Mouse (Mus musculus): ENCODE results near the gene Urah. TPM values are rescaled to one million over a fixed set of nuclear protein-coding genes. Genes with fewer than 3 reads are reported as not detected.

The Urah gene
- not detected in 2 replicates for total RNA-seq (2017)

DNA sequence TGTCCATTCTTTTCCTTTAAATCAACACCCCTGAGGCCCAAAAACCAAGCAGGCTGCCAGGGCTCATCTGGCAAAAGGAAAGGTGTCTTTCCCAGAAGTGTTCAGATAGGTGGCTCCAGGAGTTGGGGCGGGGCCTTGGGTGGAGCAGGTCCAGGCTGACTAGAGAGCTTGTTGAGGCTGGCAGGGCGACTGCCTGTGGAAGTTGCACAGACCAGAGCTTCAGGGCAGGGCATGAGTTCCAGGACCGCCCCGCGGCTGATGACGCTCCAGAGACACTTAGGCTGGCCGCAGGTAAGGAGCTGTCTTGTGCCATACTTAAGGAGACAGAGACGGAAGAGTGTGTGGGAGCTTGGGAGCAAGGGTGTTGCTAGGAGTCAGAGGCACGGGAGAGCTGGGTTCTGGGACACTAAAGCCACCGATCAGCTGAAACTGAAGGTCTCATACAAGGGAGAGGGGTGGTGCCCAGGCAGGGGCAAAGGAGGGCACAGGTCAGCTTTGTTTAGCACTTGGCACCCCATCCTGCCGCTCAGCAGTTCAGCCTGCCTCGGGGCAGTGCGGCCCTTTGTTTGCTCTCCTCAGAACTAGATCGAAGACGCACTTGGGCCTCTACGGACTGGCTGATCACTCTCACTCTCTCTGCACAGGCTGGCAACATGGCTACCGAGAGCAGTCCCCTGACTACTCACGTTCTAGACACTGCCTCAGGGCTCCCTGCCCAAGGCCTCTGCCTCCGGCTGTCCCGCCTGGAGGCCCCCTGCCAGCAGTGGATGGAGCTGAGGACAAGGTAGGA lies at the start of gene Urah:
Gene Urah, plus strand, starts transcription at position 51 of the 790 bp plus-strand sequence.
- ATAC-seq (replicated peaks in 1 of 2; ENCODE audit: insufficient read depth in 1 of 2, low FRiP score in 2 of 2, low TSS enrichment in 1 of 2, low read depth in 1 of 2, poor library complexity in 2 of 2, severe bottlenecking in 2 of 2): no peak

GRCm38 (mm10) chr7:140787406-140788052 lies 47.3 kb upstream of the Urah start, which contains the start of gene Syce1:
Syce1 (minus strand) TSS chr7:140787852.
- ATAC-seq (replicated peaks in 1 of 2; ENCODE audit: insufficient read depth in 1 of 2, low FRiP score in 2 of 2, low TSS enrichment in 1 of 2, low read depth in 1 of 2, poor library complexity in 2 of 2, severe bottlenecking in 2 of 2): no peak

GRCm38 (mm10) chr7:140788053-140788435 lies 46.8 kb upstream of the Urah start:
- no peak for ATAC-seq (replicated peaks in 1 of 2; ENCODE audit: insufficient read depth in 1 of 2, low FRiP score in 2 of 2, low TSS enrichment in 1 of 2, low read depth in 1 of 2, poor library complexity in 2 of 2, severe bottlenecking in 2 of 2)

- no peak for ATAC-seq (replicated peaks in 1 of 2; ENCODE audit: insufficient read depth in 1 of 2, low FRiP score in 2 of 2, low TSS enrichment in 1 of 2, low read depth in 1 of 2, poor library complexity in 2 of 2, severe bottlenecking in 2 of 2)
Observed at GRCm38 (mm10) chr7:140793541-140793940, 41.3 kb upstream of the Urah start.

DNA sequence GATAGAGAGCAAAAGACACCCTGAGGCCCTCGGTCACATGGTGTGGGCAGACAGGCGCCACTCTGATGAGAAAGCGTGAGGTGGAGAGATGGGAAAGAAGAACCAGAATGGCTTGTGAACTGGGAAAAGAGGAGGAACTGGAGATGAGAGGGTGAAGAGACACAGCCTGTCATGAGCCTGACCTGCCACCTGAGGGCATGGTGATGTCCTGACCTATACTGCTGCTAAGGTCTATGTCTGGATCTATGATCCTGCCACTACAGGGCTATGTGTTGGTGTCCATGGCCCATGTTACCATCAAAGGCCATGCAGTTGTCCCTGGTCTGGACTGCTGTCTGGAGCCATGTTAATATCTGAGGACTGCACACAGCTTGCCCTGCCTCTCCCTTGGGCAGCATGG lies 37.2 kb upstream of the Urah start:
- no peak for ATAC-seq (replicated peaks in 1 of 2; ENCODE audit: insufficient read depth in 1 of 2, low FRiP score in 2 of 2, low TSS enrichment in 1 of 2, low read depth in 1 of 2, poor library complexity in 2 of 2, severe bottlenecking in 2 of 2)

DNA sequence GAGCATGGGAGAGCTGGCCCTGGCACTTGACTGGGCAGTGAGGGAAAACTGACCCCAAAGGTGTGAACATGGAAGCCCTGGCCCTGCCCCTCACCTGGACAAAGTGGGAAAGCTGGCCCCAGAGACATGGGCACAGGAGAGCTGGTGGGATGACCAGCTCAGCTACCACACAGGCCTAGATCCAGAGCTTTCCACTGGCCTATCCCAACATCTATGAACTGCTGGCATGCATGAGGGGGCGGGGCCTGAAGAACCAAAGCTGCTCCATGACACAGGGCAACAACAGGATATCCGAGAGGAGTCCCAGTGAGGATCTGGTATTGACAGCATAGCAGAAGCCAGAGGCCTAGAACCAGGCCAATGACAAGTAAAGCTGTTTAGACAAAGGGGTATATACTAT lies 36.6 kb upstream of the Urah start:
- ATAC-seq (replicated peaks in 1 of 2; ENCODE audit: insufficient read depth in 1 of 2, low FRiP score in 2 of 2, low TSS enrichment in 1 of 2, low read depth in 1 of 2, poor library complexity in 2 of 2, severe bottlenecking in 2 of 2): no peak

DNA sequence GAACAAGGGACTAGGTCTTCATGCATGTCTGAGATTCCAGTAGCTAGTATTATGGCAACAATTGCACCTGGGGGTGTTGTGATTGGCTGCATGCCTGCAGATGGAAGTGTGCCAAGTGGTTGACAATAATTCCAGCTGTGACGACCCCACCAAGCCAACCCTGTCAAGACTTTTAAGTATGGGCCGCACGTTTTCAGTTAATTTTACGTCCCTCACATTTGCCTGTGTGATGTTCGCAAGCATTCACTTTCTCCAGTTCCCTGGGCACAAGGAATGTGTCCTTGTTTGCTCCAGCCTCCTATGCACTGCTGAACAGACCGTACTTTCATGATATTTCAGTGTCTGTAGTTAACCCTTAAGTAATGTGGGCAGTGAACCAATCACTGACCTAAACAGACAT lies 32.2 kb upstream of the Urah start:
- no peak for ATAC-seq (replicated peaks in 1 of 2; ENCODE audit: insufficient read depth in 1 of 2, low FRiP score in 2 of 2, low TSS enrichment in 1 of 2, low read depth in 1 of 2, poor library complexity in 2 of 2, severe bottlenecking in 2 of 2)

DNA sequence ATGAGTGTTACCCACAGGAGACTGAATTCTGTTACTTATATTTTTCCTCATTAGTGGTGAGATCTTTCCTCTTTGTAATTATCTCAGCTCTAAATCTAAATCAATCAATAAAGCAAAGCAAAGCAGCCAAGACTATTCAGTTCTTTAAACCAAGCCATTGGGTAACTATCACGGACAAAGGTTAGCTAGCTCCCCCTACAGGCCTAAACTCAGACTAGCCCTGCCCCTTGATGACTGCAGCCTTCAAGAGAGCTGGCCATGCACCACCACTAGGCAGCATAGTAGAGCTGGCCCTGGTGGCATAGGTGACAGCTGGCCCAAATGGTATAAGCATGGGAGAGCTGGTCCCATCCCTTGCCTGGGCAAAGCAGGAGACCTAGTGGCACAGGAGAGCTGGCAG lies 29.1 kb upstream of the Urah start:
- ATAC-seq (replicated peaks in 1 of 2; ENCODE audit: insufficient read depth in 1 of 2, low FRiP score in 2 of 2, low TSS enrichment in 1 of 2, low read depth in 1 of 2, poor library complexity in 2 of 2, severe bottlenecking in 2 of 2): peak; percentile 85 to 94

DNA sequence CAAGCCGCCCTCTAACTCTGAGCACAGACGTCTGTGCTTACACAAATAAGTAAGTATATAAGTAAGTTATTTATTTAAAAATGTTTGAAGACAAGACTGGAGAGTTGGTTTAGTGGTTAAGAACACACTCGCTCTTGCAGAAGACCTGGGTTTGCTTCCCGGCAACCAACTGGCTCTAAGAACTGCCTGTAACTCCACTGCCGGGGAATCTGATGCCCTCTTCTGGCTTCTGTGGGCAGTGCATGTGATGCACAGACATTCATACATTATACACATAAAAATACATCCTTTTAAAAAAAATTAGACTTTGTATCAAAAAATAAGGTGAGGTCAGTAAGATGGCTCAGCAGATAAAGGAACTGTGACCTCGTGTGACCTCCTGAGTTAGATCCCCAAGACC lies 24.3 kb upstream of the Urah start:
- ATAC-seq (replicated peaks in 1 of 2; ENCODE audit: insufficient read depth in 1 of 2, low FRiP score in 2 of 2, low TSS enrichment in 1 of 2, low read depth in 1 of 2, poor library complexity in 2 of 2, severe bottlenecking in 2 of 2): no peak

DNA sequence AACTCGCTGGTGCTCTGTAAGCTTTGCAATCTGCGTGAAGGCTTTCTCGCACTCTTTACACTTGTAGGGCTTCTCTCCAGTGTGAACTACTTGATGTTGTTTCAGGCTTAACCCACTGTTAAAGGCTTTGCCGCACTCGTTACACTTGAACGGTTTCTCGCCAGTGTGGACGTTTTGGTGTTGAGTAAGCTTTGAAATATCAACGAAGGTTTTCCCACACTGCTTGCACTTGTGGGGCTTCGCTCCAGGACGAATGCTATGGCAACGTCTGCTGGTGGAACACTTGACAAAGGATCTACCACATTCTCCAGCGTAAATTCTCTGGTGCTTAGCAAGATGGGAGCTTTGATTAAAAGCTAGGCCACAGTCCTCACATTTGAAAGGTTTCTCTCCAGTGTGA lies 23.1 kb upstream of the Urah start:
- ATAC-seq (replicated peaks in 1 of 2; ENCODE audit: insufficient read depth in 1 of 2, low FRiP score in 2 of 2, low TSS enrichment in 1 of 2, low read depth in 1 of 2, poor library complexity in 2 of 2, severe bottlenecking in 2 of 2): no peak

DNA sequence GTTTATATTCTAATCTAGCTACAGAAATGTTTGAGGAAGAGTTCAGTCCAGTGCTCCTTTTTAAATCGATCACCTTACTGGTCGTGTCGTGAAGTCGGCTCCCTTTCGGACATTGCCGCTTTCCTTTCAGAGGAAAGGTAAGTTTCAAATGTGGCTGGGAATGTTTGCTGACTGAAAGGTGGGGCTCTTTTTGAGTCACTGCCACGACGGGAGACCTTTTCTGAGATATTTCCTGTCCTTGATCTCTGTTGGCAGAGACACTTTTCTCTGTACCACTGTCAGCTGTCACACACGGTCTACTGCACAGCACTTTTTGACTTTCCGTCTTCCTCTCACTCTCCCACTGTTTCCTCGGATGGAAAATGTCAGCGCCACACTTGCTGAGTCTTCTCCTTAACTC lies 22.0 kb upstream of the Urah start:
- no peak for ATAC-seq (replicated peaks in 1 of 2; ENCODE audit: insufficient read depth in 1 of 2, low FRiP score in 2 of 2, low TSS enrichment in 1 of 2, low read depth in 1 of 2, poor library complexity in 2 of 2, severe bottlenecking in 2 of 2)

DNA sequence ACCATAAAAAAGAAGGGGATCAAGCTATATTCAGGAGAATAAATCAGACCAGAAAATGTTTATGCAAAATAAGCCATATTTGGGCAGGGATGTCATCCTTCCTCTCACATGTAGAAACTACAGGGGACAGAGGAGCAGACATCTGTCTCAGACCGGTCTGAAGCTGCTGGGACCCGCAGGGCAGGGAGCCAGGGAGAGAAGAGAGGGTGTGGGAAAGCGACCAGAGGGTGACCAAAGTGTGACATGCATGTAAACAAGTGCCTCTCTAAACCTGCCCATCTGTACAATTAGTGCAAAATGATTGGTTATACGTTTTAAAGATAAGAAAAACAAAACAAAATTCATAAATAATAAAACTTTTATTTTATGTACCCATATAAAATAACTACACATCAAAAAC lies 14.6 kb upstream of the Urah start:
- no peak for ATAC-seq (replicated peaks in 1 of 2; ENCODE audit: insufficient read depth in 1 of 2, low FRiP score in 2 of 2, low TSS enrichment in 1 of 2, low read depth in 1 of 2, poor library complexity in 2 of 2, severe bottlenecking in 2 of 2)

- ATAC-seq (replicated peaks in 1 of 2; ENCODE audit: insufficient read depth in 1 of 2, low FRiP score in 2 of 2, low TSS enrichment in 1 of 2, low read depth in 1 of 2, poor library complexity in 2 of 2, severe bottlenecking in 2 of 2): no peak
Observed at GRCm38 (mm10) chr7:140821305-140821652, 13.5 kb upstream of the Urah start.

- peak; percentile 77 to 95 for ATAC-seq (replicated peaks in 1 of 2; ENCODE audit: insufficient read depth in 1 of 2, low FRiP score in 2 of 2, low TSS enrichment in 1 of 2, low read depth in 1 of 2, poor library complexity in 2 of 2, severe bottlenecking in 2 of 2)
Observed at GRCm38 (mm10) chr7:140821653-140822329, 13.0 kb upstream of the Urah start, which contains the start of gene Zfp941. Zfp941 (minus strand) TSS chr7:140822178.

GRCm38 (mm10) chr7:140822731-140823130 lies 12.1 kb upstream of the Urah start:
- no peak for ATAC-seq (replicated peaks in 1 of 2; ENCODE audit: insufficient read depth in 1 of 2, low FRiP score in 2 of 2, low TSS enrichment in 1 of 2, low read depth in 1 of 2, poor library complexity in 2 of 2, severe bottlenecking in 2 of 2)

DNA sequence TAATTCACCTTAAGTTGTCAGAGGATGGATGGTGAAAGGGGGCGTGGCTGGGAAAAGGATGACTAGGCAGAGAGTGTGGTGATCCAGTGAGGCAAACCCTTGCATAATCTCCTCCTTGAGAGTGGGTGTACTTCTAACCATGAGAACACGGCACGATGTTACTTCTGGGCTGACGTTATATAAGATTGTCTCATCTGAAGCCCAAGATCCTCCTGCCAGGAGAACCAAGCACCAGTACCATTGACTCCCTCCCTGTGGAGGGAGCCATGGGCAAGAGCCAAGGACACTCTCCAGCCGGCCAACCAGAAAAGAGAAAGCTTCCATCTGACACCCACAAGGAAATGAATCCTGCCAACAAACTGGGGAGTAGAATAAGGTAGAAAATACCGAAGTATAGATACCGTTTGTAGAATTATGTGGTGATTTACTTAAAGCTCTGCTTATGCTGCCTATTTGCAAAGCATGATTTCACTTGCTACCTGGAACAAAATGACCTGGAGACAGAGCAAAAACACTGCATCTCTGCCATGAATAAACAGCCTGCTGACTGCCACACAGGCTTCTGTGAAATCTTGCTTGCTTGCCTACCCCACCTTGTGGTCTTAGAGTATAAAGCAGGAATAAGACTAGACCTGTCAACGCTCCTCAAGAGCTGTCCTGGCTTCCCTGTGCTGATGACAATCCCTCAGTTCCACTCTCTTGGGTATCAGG lies 6.5 kb upstream of the Urah start:
- peak; percentile 62 to 70 for ATAC-seq (replicated peaks in 1 of 2; ENCODE audit: insufficient read depth in 1 of 2, low FRiP score in 2 of 2, low TSS enrichment in 1 of 2, low read depth in 1 of 2, poor library complexity in 2 of 2, severe bottlenecking in 2 of 2)

- no peak for ATAC-seq (replicated peaks in 1 of 2; ENCODE audit: insufficient read depth in 1 of 2, low FRiP score in 2 of 2, low TSS enrichment in 1 of 2, low read depth in 1 of 2, poor library complexity in 2 of 2, severe bottlenecking in 2 of 2)
Observed at GRCm38 (mm10) chr7:140831447-140831846, 3.4 kb upstream of the Urah start.

- no peak for ATAC-seq (replicated peaks in 1 of 2; ENCODE audit: insufficient read depth in 1 of 2, low FRiP score in 2 of 2, low TSS enrichment in 1 of 2, low read depth in 1 of 2, poor library complexity in 2 of 2, severe bottlenecking in 2 of 2)
Observed at GRCm38 (mm10) chr7:140833341-140833740, 1.5 kb upstream of the Urah start.

Data from hematopoietic stem cell, adult 5-6 weeks (primary cell).